Mouse (Mus musculus) urinary bladder, postnatal 14 days (tissue): Measurements from ENCODE around the gene Arhgap18.

Source experiments
- DNase-seq: peaks from one replicate; pipeline ENCODE4 v3.0.0; 2021; ENCODE audit warnings: low spot score

The Arhgap18 gene

GRCm38 (mm10) chr10:26752929-26753567 lies at the start of gene Arhgap18:
TSS of gene Arhgap18 (plus strand) at chr10:26753421.
- DNase-seq = no peak

GRCm38 (mm10) chr10:26710458-26711011 lies 42.7 kb upstream of the Arhgap18 start:
- no peak for DNase-seq

DNA sequence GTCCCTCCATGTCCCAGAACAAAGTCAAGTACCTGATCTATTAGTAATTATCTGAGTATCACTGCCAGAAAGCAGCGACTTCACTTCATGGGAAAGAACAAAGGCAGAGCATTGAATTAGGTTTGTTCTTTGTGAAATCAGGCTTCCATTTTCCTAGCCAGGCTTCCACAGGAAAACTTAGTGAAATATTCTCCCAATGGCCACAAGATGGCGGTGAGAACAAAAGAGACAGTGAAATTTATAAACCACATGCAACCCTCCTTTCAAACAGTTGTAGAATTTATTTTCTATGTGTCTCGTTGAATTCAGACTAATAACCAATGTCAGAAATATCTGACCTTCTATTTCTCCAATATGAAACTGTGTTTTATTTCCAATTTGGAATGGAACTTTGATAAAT lies 42.2 kb upstream of the Arhgap18 start:
- DNase-seq = peak; percentile 35

DNA sequence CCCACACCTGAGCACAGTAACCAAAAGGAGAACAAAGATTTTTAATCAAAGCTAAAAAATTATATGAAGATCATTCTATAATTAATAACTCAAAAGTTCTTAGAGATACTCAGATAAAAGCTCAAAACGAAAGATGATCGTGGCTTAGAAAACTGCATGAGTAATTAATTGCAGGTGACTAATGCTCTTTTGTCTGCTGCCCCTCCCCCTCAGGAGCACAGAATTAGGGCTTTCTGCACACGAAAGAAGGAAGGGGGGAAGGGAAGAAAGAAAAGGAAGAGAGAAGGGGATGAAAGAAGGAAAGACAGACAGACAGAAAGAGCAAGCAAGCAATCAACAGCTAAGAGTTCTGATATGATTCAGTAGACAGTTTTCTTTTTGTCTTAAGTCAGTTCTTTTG lies 39.2 kb upstream of the Arhgap18 start:
- DNase-seq = no peak

DNA sequence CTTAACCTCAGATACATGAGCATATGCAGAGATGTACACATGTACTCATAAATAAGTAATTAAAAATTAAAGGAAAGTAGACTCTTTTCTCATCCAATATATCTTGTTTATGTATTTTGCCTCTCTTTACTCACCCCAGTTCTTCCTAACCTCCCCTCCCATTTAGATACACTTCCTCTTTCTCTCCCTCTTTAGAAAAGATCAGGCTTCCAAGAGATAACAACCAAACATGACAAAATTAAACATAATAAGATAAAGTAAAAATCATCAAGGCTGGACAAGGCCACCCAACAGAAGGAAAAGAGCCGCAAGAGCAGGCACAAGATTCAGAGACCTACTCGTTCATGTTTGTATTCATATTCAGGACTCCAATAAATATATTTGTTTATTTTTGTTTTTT lies 28.5 kb upstream of the Arhgap18 start:
- DNase-seq = no peak

DNA sequence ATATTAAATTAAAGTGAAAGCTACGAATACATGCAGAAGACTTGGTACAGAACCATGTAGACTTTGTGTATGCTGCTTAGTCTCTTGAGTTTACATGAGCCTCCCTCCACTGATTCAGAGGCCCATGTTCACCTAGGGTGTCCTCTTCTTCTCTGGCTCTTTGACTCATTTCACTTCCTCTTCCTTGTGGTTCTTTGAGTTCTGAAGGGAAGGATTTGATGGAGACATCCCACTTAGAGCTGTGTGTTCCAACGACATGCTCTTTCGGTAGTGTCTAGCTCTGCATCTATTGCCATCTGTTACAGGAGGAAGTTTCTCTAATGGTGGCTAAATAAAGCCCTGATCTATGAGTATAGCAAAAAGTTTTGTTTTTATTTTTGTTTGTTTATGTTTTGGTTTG lies 28.0 kb upstream of the Arhgap18 start:
- no peak for DNase-seq

- DNase-seq = no peak
Observed at GRCm38 (mm10) chr10:26750827-26751226, 2.4 kb upstream of the Arhgap18 start.

DNA sequence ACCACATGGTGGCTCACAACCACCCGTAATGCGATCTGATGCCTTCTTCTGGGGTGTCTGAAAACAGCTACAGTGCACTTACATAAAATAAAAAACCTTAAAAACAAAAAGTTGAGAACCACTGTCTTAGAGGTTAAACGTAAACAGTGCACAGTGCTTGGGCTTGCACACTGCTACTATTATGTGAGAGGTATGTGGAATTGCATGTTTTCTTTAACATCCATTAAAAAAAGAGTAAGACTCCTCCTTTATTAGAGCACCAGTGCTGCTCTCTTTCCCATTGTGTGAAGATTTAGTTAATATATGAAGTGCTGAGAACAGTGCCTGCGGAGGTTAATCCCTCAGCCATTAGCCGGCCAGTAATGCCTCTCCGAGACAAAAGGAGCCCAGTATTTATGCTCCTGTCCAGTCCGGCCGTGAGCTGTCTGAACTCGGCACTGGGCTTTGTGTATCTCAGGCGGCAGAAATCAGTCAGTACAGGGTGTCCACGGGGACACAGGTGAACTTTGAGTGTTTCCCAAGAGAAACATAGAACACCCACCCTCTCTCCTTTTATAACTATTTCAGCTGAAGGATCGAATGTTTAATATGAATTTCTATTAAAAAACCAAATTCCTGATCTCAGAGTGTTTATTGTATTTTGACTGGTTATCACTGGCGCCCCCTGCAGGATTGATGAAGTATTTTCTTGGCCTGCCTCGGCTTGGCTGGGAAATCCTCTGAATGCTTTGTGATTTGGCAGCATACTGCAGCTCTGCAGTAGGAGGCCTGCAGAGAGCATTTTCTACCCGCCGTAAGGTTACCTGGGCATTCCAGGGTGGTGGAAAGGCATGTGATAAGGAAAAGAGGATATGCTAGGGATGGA lies 925 bp upstream of the Arhgap18 start:
- peak; percentile 47 for DNase-seq

DNA sequence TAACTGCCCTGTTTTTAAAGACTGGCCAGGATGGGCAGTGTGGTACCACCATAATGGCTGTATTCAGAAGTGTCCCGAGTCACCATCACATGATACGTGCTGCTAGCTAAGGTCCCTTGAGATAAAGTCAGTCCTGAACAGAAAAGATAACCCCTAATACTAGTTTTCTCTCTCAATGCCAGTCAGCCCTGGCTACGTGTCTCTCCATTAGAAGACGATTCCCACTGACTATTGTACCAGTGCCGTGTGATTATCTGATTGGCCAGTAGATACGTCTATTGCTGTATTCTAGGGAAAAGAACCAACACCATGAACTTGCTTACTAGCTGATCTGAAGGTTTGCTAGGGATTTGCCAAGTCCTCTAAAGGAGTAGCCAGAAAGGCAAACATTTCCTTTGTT lies 785 bp downstream of the Arhgap18 start:
- no peak for DNase-seq

GRCm38 (mm10) chr10:26757231-26757630 lies 4.0 kb downstream of the Arhgap18 start:
- no peak for DNase-seq

- DNase-seq = no peak
Observed at GRCm38 (mm10) chr10:26759469-26759868, 6.2 kb downstream of the Arhgap18 start.

DNA sequence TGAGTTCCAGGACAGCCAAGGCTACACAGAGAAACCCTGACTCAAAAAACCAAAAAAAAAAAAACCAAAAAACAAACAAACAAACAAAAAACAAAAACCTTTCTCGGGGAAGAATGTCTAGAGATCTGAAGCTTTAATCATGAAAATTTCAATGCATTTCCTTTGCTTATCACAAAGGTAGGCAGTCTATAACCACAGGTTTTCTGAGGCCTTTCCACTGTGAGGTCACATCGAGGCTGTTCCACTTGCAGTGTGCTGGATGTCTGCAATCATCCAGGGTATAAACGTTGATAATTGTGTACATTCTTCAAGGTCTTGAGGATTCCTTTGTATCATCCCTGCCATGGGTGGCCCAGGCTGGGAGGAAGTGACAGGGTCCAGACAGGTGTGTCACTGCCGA lies 7.9 kb downstream of the Arhgap18 start:
- no peak for DNase-seq

- no peak for DNase-seq
Observed at GRCm38 (mm10) chr10:26761991-26762903, 9.0 kb downstream of the Arhgap18 start.

DNA sequence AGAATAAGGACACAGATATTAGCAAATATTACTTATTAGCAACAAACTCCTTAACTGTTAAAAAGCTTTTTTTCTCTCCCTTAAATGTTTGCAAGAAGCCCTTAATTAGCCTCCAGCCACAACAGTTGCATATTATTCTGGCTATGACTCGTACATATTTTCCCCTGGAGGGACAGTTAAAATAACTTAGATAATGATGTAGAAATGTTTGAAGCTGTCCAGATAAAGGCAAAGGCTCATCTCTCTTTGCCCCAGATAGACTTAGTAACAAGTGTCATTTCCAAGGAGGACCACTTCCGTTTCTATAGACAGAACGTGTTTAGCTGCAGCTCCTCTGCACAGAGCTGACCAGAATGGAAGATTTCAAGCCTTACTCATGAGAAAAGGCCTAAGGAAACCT lies 14.0 kb downstream of the Arhgap18 start:
- no peak for DNase-seq

- no peak for DNase-seq
Observed at GRCm38 (mm10) chr10:26768943-26769342, 15.7 kb downstream of the Arhgap18 start.

GRCm38 (mm10) chr10:26770035-26770434 lies 16.8 kb downstream of the Arhgap18 start:
- DNase-seq = no peak

DNA sequence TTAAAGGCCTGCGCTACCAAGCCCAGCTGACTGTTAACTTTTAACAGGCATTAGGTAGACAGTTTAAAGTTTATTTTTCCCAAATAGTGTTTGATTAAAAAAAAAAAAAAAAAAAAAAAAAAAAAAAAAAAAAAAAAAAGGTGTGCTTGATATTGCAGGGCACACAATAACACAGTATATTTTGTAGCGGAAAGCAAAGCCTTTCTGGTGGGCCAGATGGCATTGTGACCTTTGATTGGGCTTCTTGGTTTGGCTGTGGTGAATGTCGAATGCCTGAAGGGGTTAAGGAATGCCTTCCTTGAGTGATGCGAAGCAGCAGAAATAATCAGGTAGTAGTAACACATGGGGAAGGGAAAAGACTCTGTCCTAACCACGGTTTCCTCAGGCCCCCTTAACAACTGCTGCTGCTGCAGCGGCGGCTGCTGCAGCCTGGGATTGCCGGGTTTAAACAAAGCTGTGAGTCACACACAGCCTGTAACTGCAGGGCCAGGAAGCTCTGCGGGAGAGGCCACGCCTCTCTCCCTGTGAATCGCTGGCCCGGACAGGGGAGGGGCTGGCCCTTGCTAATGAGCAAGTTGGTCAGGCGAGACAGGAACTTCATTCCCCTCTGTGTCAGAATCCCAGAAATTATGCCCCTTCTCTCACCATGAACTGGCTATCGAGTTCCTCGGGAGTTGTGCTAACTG lies 18.9 kb downstream of the Arhgap18 start:
- DNase-seq = peak; percentile 88

DNA sequence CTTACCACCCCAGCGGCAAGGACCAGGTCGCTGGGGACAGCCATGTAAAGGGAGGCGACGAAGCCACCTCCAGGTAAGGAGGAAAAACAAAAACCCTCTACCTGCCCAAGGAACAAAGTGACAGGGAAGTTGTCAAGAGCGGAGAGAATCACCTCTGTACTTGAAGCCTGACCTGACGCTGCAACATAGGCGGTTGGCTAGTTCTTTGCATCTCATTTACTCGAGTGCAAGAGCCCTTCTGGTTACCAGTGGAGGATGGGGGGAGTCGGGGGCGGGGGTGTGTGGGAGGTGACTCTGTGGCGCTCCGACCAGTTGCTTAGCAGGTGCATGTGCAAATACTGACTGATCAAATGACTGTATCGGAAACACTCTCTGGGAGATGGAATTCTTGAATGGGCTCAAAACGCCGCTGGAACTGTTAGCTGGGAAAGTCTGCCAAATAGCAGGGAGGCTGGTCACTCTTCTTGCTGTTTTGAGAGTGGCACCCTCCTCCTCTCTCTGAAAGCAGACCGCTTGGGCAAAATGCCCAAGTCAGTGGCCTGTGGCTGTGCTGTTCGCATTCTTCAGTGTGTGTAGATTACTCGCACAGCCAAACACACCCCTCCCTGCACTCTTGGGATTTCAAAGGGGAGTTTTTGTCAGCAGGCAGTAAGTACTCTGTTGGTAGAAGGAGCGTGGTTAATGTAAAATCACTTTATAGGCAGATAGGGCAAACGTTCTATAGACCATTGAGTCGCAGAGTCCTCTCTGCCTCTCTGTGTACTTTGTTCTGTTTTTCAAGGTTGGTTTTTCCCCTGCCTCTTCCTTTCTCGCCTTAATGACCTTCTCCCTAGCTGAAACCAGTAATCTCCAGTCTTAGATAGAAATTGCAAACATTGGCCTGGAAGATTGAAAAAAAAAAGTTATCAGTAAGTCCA lies 19.7 kb downstream of the Arhgap18 start:
- peak; percentile 74 for DNase-seq

GRCm38 (mm10) chr10:26773541-26773940 lies 20.3 kb downstream of the Arhgap18 start:
- no peak for DNase-seq

- no peak for DNase-seq
Observed at GRCm38 (mm10) chr10:26774266-26774665, 21.0 kb downstream of the Arhgap18 start.
